Mouse (Mus musculus): Measurements from ENCODE around the gene Afp. TPM values are rescaled to one million over a fixed set of nuclear protein-coding genes. Genes with fewer than 3 reads are reported as not detected.

Afp gene
- polyA plus RNA-seq, 1 experiment from 2014 or later: 29.1 TPM

- 85% methylated on average over 3 of the region's 3 CpGs for WGBS
- Histone ChIP-seq H3K9ac (ENCODE audit: low read depth, low read length) (no peak overlapping the region), H3K27ac (ENCODE audit: low read depth, low read length) (no peak overlapping the region), H3K4me2 (replicated peaks; ENCODE audit: low read depth, low read length) (no peak overlapping the region), H3K27me3 (ENCODE audit: control insufficient read depth, insufficient read depth, low read length) (no peaks in the 10 kb centered on the region; the same call in 1 of the 2 replicates), H3K4me1 (ENCODE audit: control insufficient read depth, insufficient read depth, low read length) (no peaks in the 10 kb centered on the region), H3K4me3 (ENCODE audit: low read length) (no peak overlapping the region), H3K9me3 (ENCODE audit: control insufficient read depth, low read length) (no peaks in the 10 kb centered on the region), H3K36me3 (ENCODE audit: control insufficient read depth, insufficient read depth, low read length) (no peaks in the 10 kb centered on the region)
- ATAC-seq (ENCODE audit: low FRiP score, low TSS enrichment): no peak
Observed at GRCm38 (mm10) chr5:90470836-90471235, 19.7 kb upstream of the Afp start.

- Histone ChIP-seq H3K9ac (ENCODE audit: low read depth, low read length) (no peak overlapping the region), H3K27ac (ENCODE audit: low read depth, low read length) (no peak overlapping the region), H3K36me3 (ENCODE audit: control insufficient read depth, insufficient read depth, low read length) (no peaks in the 10 kb centered on the region), H3K4me2 (replicated peaks; ENCODE audit: low read depth, low read length) (no peak overlapping the region), H3K4me1 (ENCODE audit: control insufficient read depth, insufficient read depth, low read length) (no peaks in the 10 kb centered on the region), H3K4me3 (ENCODE audit: low read length) (no peak overlapping the region), H3K9me3 (ENCODE audit: control insufficient read depth, low read length) (no peaks in the 10 kb centered on the region), H3K27me3 (ENCODE audit: control insufficient read depth, insufficient read depth, low read length) (no peaks in the 10 kb centered on the region; the same call in 1 of the 2 replicates)
- ATAC-seq (ENCODE audit: low FRiP score, low TSS enrichment): no peak
- WGBS: 93% methylated on average over 4 of the region's 4 CpGs
Observed at GRCm38 (mm10) chr5:90473902-90474301, 16.6 kb upstream of the Afp start.

GRCm38 (mm10) chr5:90474369-90474768 lies 16.2 kb upstream of the Afp start:
- Histone ChIP-seq H3K4me2 (replicated peaks; ENCODE audit: low read depth, low read length) (no peak overlapping the region), H3K27ac (ENCODE audit: low read depth, low read length) (no peak overlapping the region), H3K36me3 (ENCODE audit: control insufficient read depth, insufficient read depth, low read length) (no peaks in the 10 kb centered on the region), H3K4me1 (ENCODE audit: control insufficient read depth, insufficient read depth, low read length) (no peaks in the 10 kb centered on the region), H3K4me3 (ENCODE audit: low read length) (no peak overlapping the region), H3K9me3 (ENCODE audit: control insufficient read depth, low read length) (no peaks in the 10 kb centered on the region), H3K27me3 (ENCODE audit: control insufficient read depth, insufficient read depth, low read length) (no peaks in the 10 kb centered on the region; the same call in 1 of the 2 replicates), H3K9ac (ENCODE audit: low read depth, low read length) (no peak overlapping the region)
- no peak for ATAC-seq (ENCODE audit: low FRiP score, low TSS enrichment)
- WGBS: 68% methylated on average over 5 of the region's 5 CpGs

GRCm38 (mm10) chr5:90476741-90477140 lies 13.8 kb upstream of the Afp start:
- no peak overlapping the region for H3K4me3 ChIP-seq (ENCODE audit: low read length)
- H3K4me1 ChIP-seq (ENCODE audit: control insufficient read depth, insufficient read depth, low read length): no peaks in the 10 kb centered on the region
- H3K36me3 ChIP-seq (ENCODE audit: control insufficient read depth, insufficient read depth, low read length): no peaks in the 10 kb centered on the region
- H3K9ac ChIP-seq (ENCODE audit: low read depth, low read length): no peak overlapping the region
- H3K4me2 ChIP-seq (replicated peaks; ENCODE audit: low read depth, low read length): no peak overlapping the region
- H3K27ac ChIP-seq (ENCODE audit: low read depth, low read length): no peak overlapping the region
- WGBS: 71% methylated on average over 3 of the region's 3 CpGs
- H3K27me3 ChIP-seq (ENCODE audit: control insufficient read depth, insufficient read depth, low read length): no peaks in the 10 kb centered on the region
- no peak for ATAC-seq (ENCODE audit: low FRiP score, low TSS enrichment)
- H3K9me3 ChIP-seq (ENCODE audit: control insufficient read depth, low read length): no peaks in the 10 kb centered on the region

GRCm38 (mm10) chr5:90477308-90478140 lies 13.0 kb upstream of the Afp start:
- no peaks in the 10 kb centered on the region for H3K4me1 ChIP-seq (ENCODE audit: control insufficient read depth, insufficient read depth, low read length)
- WGBS: 73% methylated on average over 7 of the region's 7 CpGs
- no peak overlapping the region for H3K9ac ChIP-seq (ENCODE audit: low read depth, low read length)
- no peaks in the 10 kb centered on the region for H3K36me3 ChIP-seq (ENCODE audit: control insufficient read depth, insufficient read depth, low read length)
- no peaks in the 10 kb centered on the region for H3K27me3 ChIP-seq (ENCODE audit: control insufficient read depth, insufficient read depth, low read length)
- H3K9me3 ChIP-seq (ENCODE audit: control insufficient read depth, low read length): no peaks in the 10 kb centered on the region
- no peak for ATAC-seq (ENCODE audit: low FRiP score, low TSS enrichment)
- no peak overlapping the region for H3K4me2 ChIP-seq (replicated peaks; ENCODE audit: low read depth, low read length)
- H3K27ac ChIP-seq (ENCODE audit: low read depth, low read length): no peak overlapping the region
- H3K4me3 ChIP-seq (ENCODE audit: low read length): no peak overlapping the region

- 88% methylated on average over 1 of the region's 1 CpGs for WGBS
- Histone ChIP-seq H3K27ac (ENCODE audit: low read depth, low read length) (no peak overlapping the region), H3K4me2 (replicated peaks; ENCODE audit: low read depth, low read length) (no peak overlapping the region), H3K27me3 (ENCODE audit: control insufficient read depth, insufficient read depth, low read length) (no peaks in the 10 kb centered on the region), H3K36me3 (ENCODE audit: control insufficient read depth, insufficient read depth, low read length) (no peaks in the 10 kb centered on the region), H3K4me1 (ENCODE audit: control insufficient read depth, insufficient read depth, low read length) (no peaks in the 10 kb centered on the region), H3K9ac (ENCODE audit: low read depth, low read length) (no peak overlapping the region), H3K4me3 (ENCODE audit: low read length) (no peak overlapping the region), H3K9me3 (ENCODE audit: control insufficient read depth, low read length) (no peaks in the 10 kb centered on the region)
- ATAC-seq (ENCODE audit: low FRiP score, low TSS enrichment): no peak
Observed at GRCm38 (mm10) chr5:90478886-90479285, 11.7 kb upstream of the Afp start.

GRCm38 (mm10) chr5:90485597-90485996 lies 4.9 kb upstream of the Afp start:
- no peak overlapping the region for H3K4me3 ChIP-seq (ENCODE audit: low read length)
- no peak overlapping the region for H3K9ac ChIP-seq (ENCODE audit: low read depth, low read length)
- no peaks in the 10 kb centered on the region for H3K4me1 ChIP-seq (ENCODE audit: control insufficient read depth, insufficient read depth, low read length)
- H3K4me2 ChIP-seq (replicated peaks; ENCODE audit: low read depth, low read length): no peak overlapping the region
- H3K36me3 ChIP-seq (ENCODE audit: control insufficient read depth, insufficient read depth, low read length): no peaks in the 10 kb centered on the region
- no peak overlapping the region for H3K27ac ChIP-seq (ENCODE audit: low read depth, low read length)
- H3K9me3 ChIP-seq (ENCODE audit: control insufficient read depth, low read length): no peaks in the 10 kb centered on the region
- H3K27me3 ChIP-seq (ENCODE audit: control insufficient read depth, insufficient read depth, low read length): no peaks in the 10 kb centered on the region
- no peak for ATAC-seq (ENCODE audit: low FRiP score, low TSS enrichment)
- 90% methylated on average over 7 of the region's 7 CpGs for WGBS

- Histone ChIP-seq H3K9ac (ENCODE audit: low read depth, low read length) (no peak overlapping the region), H3K36me3 (ENCODE audit: control insufficient read depth, insufficient read depth, low read length) (no peaks in the 10 kb centered on the region), H3K4me3 (ENCODE audit: low read length) (no peak overlapping the region), H3K27me3 (ENCODE audit: control insufficient read depth, insufficient read depth, low read length) (no peaks in the 10 kb centered on the region), H3K4me2 (replicated peaks; ENCODE audit: low read depth, low read length) (no peak overlapping the region), H3K9me3 (ENCODE audit: control insufficient read depth, low read length) (no peaks in the 10 kb centered on the region), H3K4me1 (ENCODE audit: control insufficient read depth, insufficient read depth, low read length) (no peaks in the 10 kb centered on the region), H3K27ac (ENCODE audit: low read depth, low read length) (no peak overlapping the region)
- WGBS: 87% methylated on average over 7 of the region's 7 CpGs
- ATAC-seq (ENCODE audit: low FRiP score, low TSS enrichment): no peak
Observed at GRCm38 (mm10) chr5:90488323-90488722, 2.2 kb upstream of the Afp start.

- 66% methylated on average over 9 of the region's 9 CpGs for WGBS
- H3K27me3 ChIP-seq (ENCODE audit: control insufficient read depth, insufficient read depth, low read length): no peaks in the 10 kb centered on the region
- H3K4me2 ChIP-seq (replicated peaks; ENCODE audit: low read depth, low read length): no peak overlapping the region
- no peak overlapping the region for H3K4me3 ChIP-seq (ENCODE audit: low read length)
- no peaks in the 10 kb centered on the region for H3K9me3 ChIP-seq (ENCODE audit: control insufficient read depth, low read length)
- no peaks in the 10 kb centered on the region for H3K36me3 ChIP-seq (ENCODE audit: control insufficient read depth, insufficient read depth, low read length)
- no peak for ATAC-seq (ENCODE audit: low FRiP score, low TSS enrichment)
- H3K4me1 ChIP-seq (ENCODE audit: control insufficient read depth, insufficient read depth, low read length): no peaks in the 10 kb centered on the region
- no peak overlapping the region for H3K9ac ChIP-seq (ENCODE audit: low read depth, low read length)
- no peak overlapping the region for H3K27ac ChIP-seq (ENCODE audit: low read depth, low read length)
Observed at GRCm38 (mm10) chr5:90492440-90492839, 1.9 kb downstream of the Afp start.
